Mouse (Mus musculus) olfactory bulb, adult 2 months (tissue): ENCODE data around the gene Amotl2. TPM values are rescaled to one million over a fixed set of nuclear protein-coding genes. Genes with fewer than 3 reads are reported as not detected.

ENCODE experiments used
- H3K27ac ChIP-seq: fragments of 200-500 bp; 2 replicates; pipeline ENCODE4 v1.5.1; 2012; ENCODE audit warnings: low read depth, low read length; ENCODE audit not compliant: insufficient read depth
- H3K4me1 ChIP-seq: fragments of 200-500 bp; 2 replicates; pipeline ENCODE4 v1.6.1; 2012; ENCODE audit warnings: low read length; ENCODE audit not compliant: control insufficient read depth, insufficient read depth
- H3K4me3 ChIP-seq: fragments of 200-500 bp; 2 replicates; pipeline ENCODE4 v1.5.1; 2012; ENCODE audit warnings: mild to moderate bottlenecking, low read depth, low read length, moderate library complexity; ENCODE audit not compliant: insufficient read depth
- CTCF ChIP-seq: fragments of 200-500 bp; IDR thresholded peaks from 2 replicates; pipeline ENCODE4 v1.5.1; 2012; ENCODE audit warnings: low read depth, mild to moderate bottlenecking, low read length, moderate library complexity; ENCODE audit not compliant: insufficient read depth
- POLR2A ChIP-seq: fragments of 200-500 bp; IDR thresholded peaks from 2 replicates; pipeline ENCODE4 v1.6.1; 2012; ENCODE audit warnings: mild to moderate bottlenecking, low read depth, low read length, moderate library complexity; ENCODE audit not compliant: insufficient read depth
- WGBS: fragments of 180-500 bp; shearing (Covaris S2); methylation state at CpG from one replicate; pipeline ENCODE4 v1.1.7; 2018; 5-methylcytosine and 5-hydroxymethylcytosine counted together
- polyA plus RNA-seq: library from polyadenylated mRNA; stranded (reverse); fragments of >200 nt; gene quantifications from 2 replicates; pipeline ENCODE4 v1.2.4, GENCODE M21; 2012; ENCODE audit warnings: low replicate concordance; ENCODE audit not compliant: missing spikeins, insufficient read depth, insufficient read length

Gene Amotl2
- polyA plus RNA-seq, 1 experiment, result not detected

DNA sequence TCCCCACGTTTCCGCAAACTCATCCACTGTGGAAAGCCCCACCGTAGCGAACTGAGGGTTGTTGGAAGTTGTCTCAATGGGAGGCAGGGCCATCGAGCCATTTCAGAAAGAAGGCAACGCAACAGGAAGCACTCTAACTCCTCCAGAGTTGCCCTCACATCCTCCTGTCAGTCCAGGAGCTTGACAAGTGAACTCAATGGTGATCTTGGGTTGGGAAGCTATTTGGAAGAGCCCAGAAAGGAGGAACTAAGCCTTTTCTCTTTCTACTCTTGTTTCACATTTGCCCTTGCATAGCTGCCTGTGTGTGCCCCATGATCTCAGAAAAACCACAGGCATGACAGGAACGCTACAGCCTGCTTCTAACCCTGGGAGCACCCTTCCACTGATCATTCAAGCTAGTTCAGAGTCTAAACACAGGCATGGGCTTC lies 14.6 kb downstream of the Amotl2 start:
- 87% methylated on average over 7 of the region's 7 CpGs for WGBS
- Histone ChIP-seq H3K4me1 (peaks cover 20% of the 10 kb centered on the region), H3K27ac (no peak overlapping the region), H3K4me3 (no peak overlapping the region)
- no peak for TF ChIP-seq POLR2A
- TF ChIP-seq CTCF, result no peak

DNA sequence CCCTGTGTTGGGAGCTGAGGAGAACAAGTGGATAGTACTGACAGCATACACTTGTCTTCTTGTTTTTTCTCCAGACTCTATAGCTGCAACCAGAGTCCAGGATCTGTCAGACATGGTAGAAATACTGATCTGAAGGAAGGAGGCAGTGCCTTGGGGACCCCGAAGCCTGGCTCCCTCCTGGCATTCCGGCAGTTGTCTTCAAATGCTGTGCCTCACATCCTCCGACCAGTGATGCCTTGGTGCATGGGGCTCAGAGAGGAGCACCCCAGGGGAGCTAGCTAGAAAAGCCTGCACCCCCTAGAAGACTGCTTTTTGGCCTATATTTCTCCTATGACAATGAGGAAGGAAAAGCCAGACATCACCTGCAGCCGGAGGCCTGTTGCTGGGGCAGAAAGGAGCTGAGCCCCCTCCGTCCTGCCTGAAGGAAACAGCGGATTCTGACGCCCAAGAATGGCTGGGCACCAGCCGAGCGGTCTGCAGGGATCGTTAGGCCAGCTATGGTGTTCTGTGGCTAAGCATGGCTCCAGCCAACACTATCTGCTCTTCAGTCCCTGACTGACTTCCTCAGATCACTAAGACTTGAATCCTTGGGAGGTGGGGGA lies 15.2 kb downstream of the Amotl2 start:
- Histone ChIP-seq H3K4me1 (peaks cover 15% of the 10 kb centered on the region), H3K27ac (no peak overlapping the region), H3K4me3 (no peak overlapping the region)
- TF ChIP-seq POLR2A (no peak), CTCF (no peak)
- 78% methylated on average over 10 of the region's 10 CpGs for WGBS

DNA sequence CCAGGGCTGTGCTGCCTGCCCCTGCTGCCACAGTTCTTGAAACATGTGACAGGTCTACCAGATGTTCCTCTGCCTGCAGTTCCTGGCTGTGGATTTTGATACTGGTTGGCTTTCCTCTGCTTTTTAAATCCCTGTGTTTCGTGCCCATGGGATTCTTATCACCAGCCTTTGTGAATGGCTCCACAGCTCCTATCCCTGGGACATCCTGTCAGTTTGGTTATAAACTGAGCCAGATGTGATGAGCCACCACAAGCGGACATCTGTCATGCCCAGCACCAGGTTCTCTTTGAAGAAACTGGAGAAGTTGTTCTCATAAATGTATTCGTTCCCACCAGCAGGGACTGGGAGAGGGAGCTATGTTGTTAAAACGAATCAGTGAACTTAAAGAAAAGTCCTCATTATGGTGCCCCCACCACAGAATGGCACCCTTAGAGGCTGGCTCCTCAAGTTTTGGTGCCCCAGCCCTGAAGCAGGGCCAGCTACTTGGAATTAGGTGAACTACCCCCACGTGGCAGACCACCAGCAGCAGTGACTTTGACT lies 15.9 kb downstream of the Amotl2 start:
- no peak for TF ChIP-seq POLR2A
- no peak for TF ChIP-seq CTCF
- H3K27ac ChIP-seq, result no peak overlapping the region
- H3K4me3 ChIP-seq, result no peak overlapping the region
- peaks cover 11% of the 10 kb centered on the region for H3K4me1 ChIP-seq
- 59% methylated on average over 5 of the region's 5 CpGs for WGBS

DNA sequence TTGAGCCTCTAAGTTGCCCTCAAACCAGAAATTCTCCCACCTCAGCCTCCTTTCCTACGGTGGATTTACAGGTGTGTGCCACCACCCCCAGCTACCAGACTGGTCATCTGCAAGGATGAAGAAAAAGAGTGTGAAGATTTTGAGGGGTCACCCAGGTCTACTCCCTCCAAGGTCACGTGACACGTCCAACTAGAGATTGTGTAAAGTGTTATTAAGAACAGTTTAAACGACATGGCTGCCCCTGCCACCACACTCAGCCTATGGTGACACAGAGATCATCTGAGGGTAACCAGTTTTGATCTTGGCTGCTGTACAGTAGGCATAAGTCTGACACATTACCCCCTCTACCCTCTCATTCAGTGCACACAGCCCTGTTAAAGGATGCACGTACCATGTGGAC lies 17.0 kb downstream of the Amotl2 start:
- TF ChIP-seq POLR2A (no peak), CTCF (no peak)
- H3K27ac ChIP-seq, result no peak overlapping the region
- H3K4me3 ChIP-seq, result no peak overlapping the region
- peaks cover 7% of the 10 kb centered on the region for H3K4me1 ChIP-seq
- WGBS, result 92% methylated on average over 5 of the region's 5 CpGs

DNA sequence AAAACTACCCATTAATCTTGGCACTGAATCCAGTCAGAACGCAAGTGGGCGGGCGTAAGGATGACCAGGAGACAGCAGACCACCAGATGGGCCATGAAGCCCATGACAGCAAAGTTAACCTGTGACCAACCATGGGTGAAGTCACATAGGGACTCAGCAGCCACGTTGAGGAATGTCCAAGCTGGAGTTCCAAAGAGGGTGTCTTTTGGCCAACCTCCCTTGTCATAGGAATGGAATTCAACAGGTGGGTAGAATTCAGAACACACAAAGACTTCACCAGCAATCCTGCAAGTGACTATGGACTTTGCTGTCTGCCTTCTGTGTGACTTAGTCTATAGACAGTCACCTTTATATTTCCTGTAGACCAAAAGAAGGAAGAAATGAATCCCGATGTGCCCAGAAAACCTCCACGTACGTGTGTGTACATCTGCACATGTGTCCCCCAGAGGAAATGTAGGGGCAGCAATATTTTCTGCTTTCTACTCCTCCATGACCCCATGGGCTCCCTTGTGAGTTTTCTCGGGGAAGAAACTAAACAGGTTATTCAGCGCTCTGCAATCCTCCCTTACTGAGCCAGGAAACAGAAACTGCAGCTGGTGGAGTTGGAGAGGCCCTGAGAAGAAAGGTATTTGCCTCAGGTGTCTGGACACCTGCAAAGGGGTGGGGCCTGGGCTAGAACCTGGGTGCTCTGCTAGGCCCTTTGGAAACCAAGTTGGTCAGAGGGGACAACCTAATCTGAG lies 17.7 kb downstream of the Amotl2 start:
- 86% methylated on average over 9 of the region's 9 CpGs for WGBS
- H3K4me1 ChIP-seq, result peaks cover 7% of the 10 kb centered on the region
- no peak overlapping the region for H3K27ac ChIP-seq

DNA sequence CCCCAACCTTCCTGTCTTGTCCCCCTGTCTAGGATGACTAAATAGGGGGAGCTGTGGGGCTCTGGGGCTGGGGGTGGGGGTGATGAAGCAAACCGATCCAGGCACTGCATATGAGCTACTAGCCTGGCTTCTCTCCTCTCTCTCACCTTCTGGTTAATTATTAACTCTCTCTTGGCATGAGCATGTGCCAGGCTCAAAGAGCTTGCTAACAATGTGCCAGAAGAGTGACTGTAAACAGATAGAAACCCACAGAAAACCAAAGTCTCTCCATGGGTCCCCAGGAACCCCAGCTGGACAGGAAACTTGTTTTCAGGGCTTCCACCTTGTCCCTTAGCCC lies 18.2 kb downstream of the Amotl2 start:
- H3K4me3 ChIP-seq, result no peak overlapping the region
- peaks cover 7% of the 10 kb centered on the region for H3K4me1 ChIP-seq
- TF ChIP-seq CTCF (no peak), POLR2A (no peak)
- 76% methylated on average over 1 of the region's 1 CpGs for WGBS
- no peak overlapping the region for H3K27ac ChIP-seq

More for the DNA sequence above, 17.7 kb downstream of the Amotl2 start:
- TF ChIP-seq CTCF (no peak), POLR2A (no peak)
- no peak overlapping the region for H3K4me3 ChIP-seq

DNA sequence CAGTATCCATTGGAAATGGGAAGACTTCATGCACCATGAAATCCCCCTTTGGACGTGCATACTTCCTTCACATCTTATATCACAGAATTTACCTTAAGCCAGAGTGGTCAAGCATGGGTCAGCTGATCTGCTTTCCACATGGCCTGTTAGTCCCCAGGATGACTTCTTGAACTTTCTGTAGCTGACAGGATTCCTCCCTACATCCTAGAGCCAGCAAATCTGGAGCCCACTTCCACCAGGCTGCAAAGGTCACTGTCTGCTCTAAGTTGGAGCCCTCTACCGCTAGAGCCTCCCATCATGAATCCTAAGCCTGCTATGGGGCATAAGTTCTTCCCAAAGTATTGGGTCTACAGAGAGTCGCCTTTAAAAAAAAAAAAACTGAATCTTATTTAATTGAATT lies 18.8 kb downstream of the Amotl2 start:
- 94% methylated on average over 3 of the region's 3 CpGs for WGBS
- no peak for TF ChIP-seq CTCF
- TF ChIP-seq POLR2A, result no peak
- H3K4me3 ChIP-seq, result no peak overlapping the region
- H3K27ac ChIP-seq, result no peak overlapping the region
- H3K4me1 ChIP-seq, result peaks cover 7% of the 10 kb centered on the region

DNA sequence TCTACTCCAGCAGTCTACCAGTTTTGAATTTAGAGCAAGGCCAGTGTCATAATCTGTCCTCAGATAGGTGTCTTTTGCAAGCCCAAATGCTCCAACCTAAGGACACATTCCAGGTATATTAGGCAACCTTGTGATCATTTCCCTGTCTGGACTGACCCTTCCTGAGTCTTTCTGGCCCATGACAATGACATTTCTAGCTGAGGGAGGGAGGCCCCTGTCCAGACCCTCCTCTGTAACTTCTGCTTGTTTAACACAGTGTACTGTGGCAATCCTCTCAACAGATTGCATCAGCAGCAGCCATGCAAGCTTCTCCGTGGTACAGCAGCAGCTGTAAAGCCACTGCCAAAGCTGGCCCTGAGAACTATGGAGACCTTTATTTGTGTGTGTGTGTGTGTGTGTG lies 19.5 kb downstream of the Amotl2 start:
- Histone ChIP-seq H3K27ac (no peak overlapping the region), H3K4me3 (no peak overlapping the region), H3K4me1 (peaks cover 7% of the 10 kb centered on the region)
- WGBS, result 47% methylated on average over 1 of the region's 1 CpGs
- TF ChIP-seq CTCF (no peak), POLR2A (no peak)

DNA sequence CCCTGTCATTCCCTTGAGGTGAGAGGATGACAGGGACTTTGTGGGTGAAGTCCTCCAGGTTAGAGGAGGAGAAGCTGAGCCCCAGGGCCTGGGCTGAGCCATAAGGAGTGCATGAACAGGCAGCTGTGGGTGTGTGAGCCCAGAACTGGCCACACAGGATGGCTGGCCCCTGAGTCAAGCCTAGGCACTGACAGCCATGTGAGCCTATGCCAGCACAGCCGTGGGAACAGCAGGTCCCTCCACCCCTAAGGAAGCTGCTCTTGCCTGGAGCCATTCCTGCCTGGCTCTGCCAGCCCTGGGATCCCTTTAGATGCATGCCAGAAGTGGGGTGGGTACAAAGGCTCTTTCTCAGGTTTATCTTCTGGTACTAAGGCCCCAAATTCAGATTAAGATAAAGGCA lies 20.9 kb downstream of the Amotl2 start:
- Histone ChIP-seq H3K4me3 (no peak overlapping the region), H3K4me1 (no peaks in the 10 kb centered on the region), H3K27ac (no peak overlapping the region)
- WGBS, result 58% methylated on average over 1 of the region's 1 CpGs
- TF ChIP-seq POLR2A, result no peak
- no peak for TF ChIP-seq CTCF
